Mouse (Mus musculus) liver, embryonic 16.5 days (tissue): ENCODE measurements around the gene Hspa1l. TPM values are rescaled to one million over a fixed set of nuclear protein-coding genes. Genes with fewer than 3 reads are reported as not detected.
A peak's percentile ranks its signal among the peaks of the same experiment; 100 is the strongest.
"Not testable (repeated sequence)": the region's sequence is repeated elsewhere in the genome, so short reads cannot be mapped to it uniquely, and the experiment has no call there.

ENCODE experiments used
- ATAC-seq: fragments of 200-750 bp; cut with Nextera tagmentation; 2 replicates; pipeline ENCODE4 v1.8.0; 2017; ENCODE audit warnings: low read depth, mild to moderate bottlenecking, moderate number of reproducible peaks, moderate library complexity
- H3K27ac ChIP-seq: fragments of 300-500 bp; sonication (generic); 2 replicates; pipeline ENCODE4 v1.5.1; 2014; ENCODE audit warnings: mild to moderate bottlenecking, low read length
- H3K27me3 ChIP-seq: fragments of 300-500 bp; sonication (generic); 2 replicates; pipeline ENCODE4 v1.6.1; 2014; ENCODE audit warnings: low read depth, low read length, mixed read lengths; ENCODE audit not compliant: control insufficient read depth, insufficient read depth
- H3K36me3 ChIP-seq: fragments of 300-500 bp; sonication (generic); 2 replicates; pipeline ENCODE4 v1.6.1; 2014; ENCODE audit warnings: mild to moderate bottlenecking; ENCODE audit not compliant: control insufficient read depth, insufficient read depth
- H3K4me1 ChIP-seq: fragments of 300-500 bp; sonication (generic); 2 replicates; pipeline ENCODE4 v1.6.1; 2014; ENCODE audit warnings: low read depth, low read length, mixed read lengths; ENCODE audit not compliant: control insufficient read depth
- H3K4me2 ChIP-seq: fragments of 300-500 bp; sonication (generic); 2 replicates; pipeline ENCODE4 v1.6.1; 2014; ENCODE audit warnings: low read depth, low read length, mixed read lengths
- H3K4me3 ChIP-seq: fragments of 300-500 bp; sonication (generic); 2 replicates; pipeline ENCODE4 v1.5.1; 2014; ENCODE audit warnings: low read depth, mild to moderate bottlenecking, low read length
- H3K9ac ChIP-seq: fragments of 300-500 bp; sonication (generic); 2 replicates; pipeline ENCODE4 v1.6.1; 2014; ENCODE audit warnings: low read depth, low read length
- H3K9me3 ChIP-seq: fragments of 300-500 bp; sonication (generic); replicated peaks from 2 replicates; pipeline ENCODE4 v1.6.1; 2016; ENCODE audit warnings: low read length; ENCODE audit not compliant: control insufficient read depth
- WGBS: fragments of 180-500 bp; shearing (Covaris S2); extraction: QIAGEN DNeasy Blood & Tissue Kit; methylation state at CpG from one replicate; pipeline ENCODE4 v1.1.7; 2014; ENCODE audit not compliant: insufficient replicate concordance; 5-methylcytosine and 5-hydroxymethylcytosine counted together
- polyA plus RNA-seq: library from polyadenylated mRNA; unstranded; fragments of >200 nt; fragmentation: Nextera tagmentation; extraction: Ambion mirVana; gene quantifications from 2 replicates; pipeline ENCODE4 v1.2.1, GENCODE M21; 2015

Hspa1l gene
- 0.21 and 0.27 TPM in 2 replicates for polyA plus RNA-seq

GRCm38 (mm10) chr17:34972069-34972749 is at the start of gene Hspa1l, which contains the start of gene Hspa1a:
Gene Hspa1l (plus strand): TSS chr17:34972703.
Gene Hspa1a (minus strand): TSS chr17:34972156.
- H3K27ac ChIP-seq, H3K4me1 ChIP-seq, H3K36me3 ChIP-seq, H3K9me3 ChIP-seq: not testable (repeated sequence)
- H3K9ac ChIP-seq, result 0 out of 2 replicates have a peak within 1 kb of the TSS, but pooled peaks have one; percentile 28
- peak within 1 kb of the TSS; percentile 63 for H3K4me2 ChIP-seq
- peak within 1 kb of the TSS; percentile 46 for H3K4me3 ChIP-seq
- H3K27me3 ChIP-seq, result peaks cover 51% of the 10 kb centered on the region
- peak; percentile 93 for ATAC-seq
- 2% methylated on average over 29 of the region's 33 CpGs for WGBS

GRCm38 (mm10) chr17:34922939-34923338 is 49.6 kb upstream of the Hspa1l start:
- Histone ChIP-seq H3K4me3 (no peak overlapping the region), H3K36me3 (no peaks in the 10 kb centered on the region), H3K9me3 (no peaks in the 10 kb centered on the region), H3K27ac (no peak overlapping the region), H3K27me3 (no peaks in the 10 kb centered on the region), H3K4me1 (no peaks in the 10 kb centered on the region; the same call in none of the 2 replicates), H3K9ac (no peak overlapping the region), H3K4me2 (no peak overlapping the region)
- 39% methylated on average over 6 of the region's 6 CpGs for WGBS
- no peak for ATAC-seq

- H3K9me3 ChIP-seq, result no peaks in the 10 kb centered on the region
- H3K4me3 ChIP-seq, result no peak overlapping the region
- H3K4me2 ChIP-seq, result no peak overlapping the region
- H3K36me3 ChIP-seq, result no peaks in the 10 kb centered on the region
- WGBS, result 65% methylated on average over 5 of the region's 5 CpGs
- ATAC-seq, result no peak
- no peak overlapping the region for H3K9ac ChIP-seq
- H3K27ac ChIP-seq, result no peak overlapping the region
- no peaks in the 10 kb centered on the region; the same call in none of the 2 replicates for H3K4me1 ChIP-seq
- H3K27me3 ChIP-seq, result no peaks in the 10 kb centered on the region
Measured at GRCm38 (mm10) chr17:34924258-34924657, 48.2 kb upstream of the Hspa1l start.

GRCm38 (mm10) chr17:34927306-34928019 is 45.0 kb upstream of the Hspa1l start:
- 79% methylated on average over 18 of the region's 18 CpGs for WGBS
- Histone ChIP-seq H3K36me3 (no peaks in the 10 kb centered on the region), H3K4me3 (no peak overlapping the region), H3K4me1 (peaks cover 13% of the 10 kb centered on the region), H3K27ac (no peak overlapping the region), H3K4me2 (no peak overlapping the region), H3K9ac (no peak overlapping the region), H3K27me3 (no peaks in the 10 kb centered on the region), H3K9me3 (no peaks in the 10 kb centered on the region)
- ATAC-seq, result no peak

- H3K9me3 ChIP-seq, result no peaks in the 10 kb centered on the region
- H3K27me3 ChIP-seq, result no peaks in the 10 kb centered on the region
- 68% methylated on average over 4 of the region's 4 CpGs for WGBS
Measured at GRCm38 (mm10) chr17:34928841-34929240, 43.7 kb upstream of the Hspa1l start.

GRCm38 (mm10) chr17:34931061-34931734 is 41.3 kb upstream of the Hspa1l start, which contains the start of gene Neu1:
Gene Neu1 (plus strand): TSS chr17:34931253.
- Histone ChIP-seq H3K27ac (peak within 1 kb of the TSS; percentile 39; the same call in 1 of the 2 replicates), H3K4me1 (peaks cover 13% of the 10 kb centered on the region), H3K4me3 (peak within 1 kb of the TSS; percentile 74), H3K9ac (peak within 1 kb of the TSS; percentile 72), H3K9me3 (no peaks in the 10 kb centered on the region), H3K36me3 (no peaks in the 10 kb centered on the region), H3K4me2 (peak within 1 kb of the TSS; percentile 91), H3K27me3 (no peaks in the 10 kb centered on the region)
- WGBS, result under 1% methylated on average over 38 of the region's 38 CpGs
- ATAC-seq, result peak; percentile 95

More at GRCm38 (mm10) chr17:34928841-34929240, 43.7 kb upstream of the Hspa1l start:
- Histone ChIP-seq H3K4me2 (no peak overlapping the region), H3K4me3 (no peak overlapping the region), H3K36me3 (no peaks in the 10 kb centered on the region), H3K9ac (no peak overlapping the region), H3K27ac (no peak overlapping the region), H3K4me1 (peaks cover 13% of the 10 kb centered on the region)
- ATAC-seq, result no peak

- Histone ChIP-seq H3K9me3 (no peaks in the 10 kb centered on the region), H3K9ac (peak overlapping the region; percentile 72), H3K27ac (peak overlapping the region; percentile 39; the same call in 1 of the 2 replicates), H3K4me1 (peaks cover 13% of the 10 kb centered on the region), H3K27me3 (no peaks in the 10 kb centered on the region), H3K36me3 (no peaks in the 10 kb centered on the region), H3K4me2 (peak overlapping the region; percentile 91), H3K4me3 (peak overlapping the region; percentile 74)
- no peak for ATAC-seq
- WGBS, result 10% methylated on average over 14 of the region's 14 CpGs
Measured at GRCm38 (mm10) chr17:34931735-34932098, 40.8 kb upstream of the Hspa1l start.

- 62% methylated on average over 8 of the region's 8 CpGs for WGBS
- H3K9ac ChIP-seq, result no peak overlapping the region
- peaks cover 13% of the 10 kb centered on the region for H3K4me1 ChIP-seq
- H3K4me2 ChIP-seq, result peak overlapping the region; percentile 91
- no peak overlapping the region for H3K27ac ChIP-seq
- H3K4me3 ChIP-seq, result peak overlapping the region; percentile 74
- no peaks in the 10 kb centered on the region for H3K9me3 ChIP-seq
- no peaks in the 10 kb centered on the region for H3K27me3 ChIP-seq
- H3K36me3 ChIP-seq, result no peaks in the 10 kb centered on the region
- no peak for ATAC-seq
Measured at GRCm38 (mm10) chr17:34932287-34932686, 40.2 kb upstream of the Hspa1l start.
